Comparison of ENCODE assay signal across 28 mouse cellular contexts in the genomic region with DNA sequence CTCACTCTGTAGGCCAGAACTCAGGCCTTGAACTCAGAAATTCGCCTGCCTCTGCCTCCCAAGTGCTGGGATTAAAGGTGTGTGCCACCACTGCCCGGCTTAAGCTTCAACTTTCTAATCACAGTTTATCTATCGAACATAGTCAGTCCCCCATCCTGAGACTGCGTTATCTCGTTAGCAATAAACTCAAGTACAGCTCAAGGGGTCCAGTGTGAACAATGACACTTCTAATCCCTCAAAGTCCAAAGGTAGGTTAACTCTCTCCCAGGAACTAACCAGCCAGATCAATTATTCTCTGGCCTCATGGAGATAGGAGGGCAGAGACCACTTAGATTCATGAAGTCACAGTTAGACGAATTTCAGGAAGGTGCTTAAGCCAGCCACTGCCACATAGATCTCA.
"Had no signal": no experiment of that assay in that cellular context is flagged by ENCODE, and none has a peak within 500 bp of the region (broad histone marks: within the 10 kb centered on the region; RNA-seq: fewer than 3 reads in every experiment).

No protein-coding gene starts in this region.

- H3K9ac ChIP-seq: heart, embryonic 13.5 days; heart, embryonic 15.5 days; hindbrain, embryonic 12.5 days; hindbrain, embryonic 14.5 days; kidney, embryonic 15.5 days; limb, embryonic 12.5 days; liver, embryonic 12.5 days; liver, embryonic 14.5 days had no signal

- H3K4me3 ChIP-seq: heart, adult 2 months; heart, embryonic 13.5 days; heart, embryonic 15.5 days; hindbrain, embryonic 10.5 days; hindbrain, embryonic 12.5 days; kidney, embryonic 15.5 days; layer of hippocampus, adult 2 months; left cerebral cortex, adult 2 months; limb, embryonic 10.5 days; limb, embryonic 12.5 days; liver, embryonic 12.5 days had no signal

- H3K4me2 ChIP-seq: heart, embryonic 11.5 days; heart, embryonic 13.5 days; heart, embryonic 15.5 days; hindbrain, embryonic 12.5 days; hindbrain, embryonic 14.5 days; kidney, embryonic 15.5 days; limb, embryonic 12.5 days; liver, embryonic 12.5 days had no signal

- ATAC-seq: hindbrain, embryonic 16.5 days; inflammation-experienced regulatory T-cells, adult 6 months; liver, embryonic 12.5 days had no signal

- H3K36me3 ChIP-seq: liver, embryonic 12.5 days had no signal

- H3K4me1 ChIP-seq: kidney, embryonic 15.5 days; limb, embryonic 10.5 days; limb, embryonic 12.5 days had no signal

- H3K27ac ChIP-seq: heart, adult 2 months; heart, embryonic 13.5 days; heart, embryonic 15.5 days; hindbrain, embryonic 10.5 days; hindbrain, embryonic 12.5 days; hindbrain, embryonic 14.5 days; kidney, embryonic 15.5 days; kidney, postnatal 0 days; layer of hippocampus, adult 2 months; left cerebral cortex, adult 2 months; limb, embryonic 10.5 days; limb, embryonic 12.5 days; liver, embryonic 12.5 days; liver, embryonic 14.5 days had no signal

- H3K9me3 ChIP-seq: heart, embryonic 13.5 days; heart, embryonic 15.5 days; hindbrain, embryonic 10.5 days; hindbrain, embryonic 12.5 days; kidney, embryonic 15.5 days; limb, embryonic 10.5 days; limb, embryonic 12.5 days; liver, embryonic 12.5 days had no signal

- DNase-seq: gastrocnemius, postnatal 14 days; gastrocnemius, postnatal 36 days; heart, adult 11 months; heart, adult 2 months; heart, postnatal 14 days; heart, postnatal 36 days; kidney, adult 11 months; kidney, adult 2 months; kidney, adult 9 months; kidney, postnatal 14 days; kidney, postnatal 4 days; liver had no signal

- H3K27me3 ChIP-seq: heart, embryonic 13.5 days; heart, embryonic 15.5 days; hindbrain, embryonic 12.5 days; kidney, embryonic 15.5 days; limb, embryonic 12.5 days; liver, embryonic 12.5 days had no signal
